8 mouse cellular contexts compared by ENCODE assay signal in genomic region chr7:113260321-113261167, GRCm38 (mm10).
A peak's percentile ranks its signal among the peaks of the same experiment; 100 is the strongest.
DNase-seq lines count a peak whose midpoint lies in the region.

No protein-coding gene starts in this region.

- peak; percentile 36 for DNase-seq in embryo, embryonic 11 days
- no peak for DNase-seq in embryo, embryonic 9.5 days (ENCODE audit: extremely low spot score)
- DNase-seq in MN1 (ENCODE audit: low spot score): peak; percentile 91
- peak; percentile 81 for DNase-seq in fibroblast of lung, adult 2 months (ENCODE audit: low read depth)
- peak; percentile 76 for DNase-seq in kidney, adult 18-20 months
- DNase-seq in lung, postnatal 25 days (ENCODE audit: low spot score): peak; percentile 67
- DNase-seq in urinary bladder, postnatal 36 days (ENCODE audit: low spot score in 2 of 2): peak; percentile 77 to 87
- DNase-seq in frontal cortex, postnatal 25 days (ENCODE audit: low spot score in 2 of 2): no peak

Comparison
In these comparisons a context has a peak if more than half of its experiments do, and no peak if none do; other contexts are left out.
1. DNase-seq: peak in embryo, embryonic 11 days (single experiment), MN1 (single experiment), fibroblast of lung, adult 2 months (single experiment), kidney, adult 18-20 months (single experiment), lung, postnatal 25 days (single experiment) and urinary bladder, postnatal 36 days (2 of 2); none in embryo, embryonic 9.5 days (single experiment) and frontal cortex, postnatal 25 days (0 of 2).